Mouse (Mus musculus) embryonic facial prominence, embryonic 13.5 days (tissue): Measurements from ENCODE around the gene Ccz1. TPM values are rescaled to one million over a fixed set of nuclear protein-coding genes. Genes with fewer than 3 reads are reported as not detected.

Experiments used
- ATAC-seq: fragments of 200-750 bp; cut with Nextera tagmentation; 2 replicates; pipeline ENCODE4 v1.8.0; 2017; ENCODE audit warnings: low read depth; ENCODE audit not compliant: insufficient number of reproducible peaks, insufficient read depth, low FRiP score, low TSS enrichment
- H3K27ac ChIP-seq: fragments of 300-500 bp; sonication (generic); 2 replicates; pipeline ENCODE4 v1.5.1; 2015; ENCODE audit warnings: moderate library complexity, mild to moderate bottlenecking, inconsistent platforms
- H3K27me3 ChIP-seq: fragments of 300-500 bp; sonication (generic); 2 replicates; pipeline ENCODE4 v1.6.1; 2015; ENCODE audit warnings: mild to moderate bottlenecking, inconsistent platforms
- H3K36me3 ChIP-seq: fragments of 300-500 bp; sonication (generic); 2 replicates; pipeline ENCODE4 v1.6.1; 2015; ENCODE audit warnings: mild to moderate bottlenecking, inconsistent platforms
- H3K4me1 ChIP-seq: fragments of 300-500 bp; sonication (generic); 2 replicates; pipeline ENCODE4 v1.6.1; 2015; ENCODE audit warnings: inconsistent platforms
- H3K4me2 ChIP-seq: fragments of 300-500 bp; sonication (generic); 2 replicates; pipeline ENCODE4 v1.6.1; 2015; ENCODE audit warnings: moderate library complexity, mild to moderate bottlenecking, inconsistent platforms
- H3K4me3 ChIP-seq: fragments of 300-500 bp; sonication (generic); 2 replicates; pipeline ENCODE4 v1.5.1; 2015; ENCODE audit warnings: mild to moderate bottlenecking, inconsistent platforms
- H3K9ac ChIP-seq: fragments of 300-500 bp; sonication (generic); 2 replicates; pipeline ENCODE4 v1.6.1; 2015; ENCODE audit warnings: mild to moderate bottlenecking, inconsistent platforms
- H3K9me3 ChIP-seq: fragments of 300-500 bp; sonication (generic); 2 replicates; pipeline ENCODE4 v1.6.1; 2016; ENCODE audit warnings: inconsistent platforms
- WGBS: fragments of 180-500 bp; shearing (Covaris S2); methylation state at CpG from one replicate; pipeline ENCODE4 v1.1.7; 2015; ENCODE audit warnings: mixed read lengths; 5-methylcytosine and 5-hydroxymethylcytosine counted together
- polyA plus RNA-seq: library from polyadenylated mRNA; unstranded; fragments of >200 nt; fragmentation: Nextera tagmentation; extraction: Ambion mirVana; gene quantifications from 2 replicates; pipeline ENCODE4 v1.2.1, GENCODE M21; 2015

The Ccz1 gene
- polyA plus RNA-seq, 1 experiment from 2014 or later = 82.0 TPM

GRCm38 (mm10) chr5:143966671-143967070 is 48.0 kb downstream of the Ccz1 start:
- WGBS = 90% methylated on average over 12 of the region's 12 CpGs
- Histone ChIP-seq H3K36me3 (no peaks in the 10 kb centered on the region), H3K4me2 (no peak overlapping the region), H3K9me3 (no peaks in the 10 kb centered on the region), H3K4me3 (no peak overlapping the region), H3K9ac (no peak overlapping the region), H3K4me1 (no peaks in the 10 kb centered on the region), H3K27ac (no peak overlapping the region), H3K27me3 (no peaks in the 10 kb centered on the region)
- no peak for ATAC-seq

GRCm38 (mm10) chr5:143965586-143966345 is 48.9 kb downstream of the Ccz1 start:
- H3K4me1 ChIP-seq = no peaks in the 10 kb centered on the region
- 88% methylated on average over 12 of the region's 12 CpGs for WGBS
- H3K4me3 ChIP-seq = no peak overlapping the region
- H3K4me2 ChIP-seq = no peak overlapping the region
- H3K36me3 ChIP-seq = no peaks in the 10 kb centered on the region
- H3K27ac ChIP-seq = no peak overlapping the region
- no peaks in the 10 kb centered on the region for H3K27me3 ChIP-seq
- H3K9ac ChIP-seq = no peak overlapping the region
- no peak for ATAC-seq
- H3K9me3 ChIP-seq = no peaks in the 10 kb centered on the region

GRCm38 (mm10) chr5:143961176-143961575 is 53.5 kb downstream of the Ccz1 start:
- ATAC-seq = no peak

DNA sequence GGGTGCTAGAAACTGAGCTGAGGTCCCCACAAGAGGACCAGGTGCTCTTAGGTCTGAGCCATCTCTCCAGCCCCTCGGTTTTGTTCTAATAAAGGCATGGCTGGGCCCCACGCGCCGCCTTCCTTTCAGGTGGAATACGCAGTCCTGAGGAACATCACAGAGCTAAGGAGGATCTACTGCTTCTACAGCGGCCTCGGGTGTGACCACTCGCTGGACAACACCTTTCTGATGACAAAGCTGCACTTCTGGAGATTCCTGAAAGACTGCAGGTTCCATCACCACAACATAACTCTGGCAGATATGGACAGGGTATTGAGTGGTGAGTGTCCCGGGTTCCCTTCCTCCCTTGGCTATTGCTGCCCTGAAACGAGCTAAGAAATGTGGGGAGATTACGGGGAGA is 55.1 kb downstream of the Ccz1 start:
- H3K4me3 ChIP-seq = no peak overlapping the region
- WGBS = 93% methylated on average over 11 of the region's 11 CpGs

More at GRCm38 (mm10) chr5:143961176-143961575, 53.5 kb downstream of the Ccz1 start:
- no peaks in the 10 kb centered on the region for H3K4me1 ChIP-seq
- H3K4me2 ChIP-seq = no peak overlapping the region
- no peak overlapping the region for H3K9ac ChIP-seq
- H3K9me3 ChIP-seq = no peaks in the 10 kb centered on the region
- H3K4me3 ChIP-seq = no peak overlapping the region
- H3K27ac ChIP-seq = no peak overlapping the region
- WGBS = 83% methylated on average over 8 of the region's 8 CpGs
- H3K27me3 ChIP-seq = no peaks in the 10 kb centered on the region
- no peaks in the 10 kb centered on the region for H3K36me3 ChIP-seq

DNA sequence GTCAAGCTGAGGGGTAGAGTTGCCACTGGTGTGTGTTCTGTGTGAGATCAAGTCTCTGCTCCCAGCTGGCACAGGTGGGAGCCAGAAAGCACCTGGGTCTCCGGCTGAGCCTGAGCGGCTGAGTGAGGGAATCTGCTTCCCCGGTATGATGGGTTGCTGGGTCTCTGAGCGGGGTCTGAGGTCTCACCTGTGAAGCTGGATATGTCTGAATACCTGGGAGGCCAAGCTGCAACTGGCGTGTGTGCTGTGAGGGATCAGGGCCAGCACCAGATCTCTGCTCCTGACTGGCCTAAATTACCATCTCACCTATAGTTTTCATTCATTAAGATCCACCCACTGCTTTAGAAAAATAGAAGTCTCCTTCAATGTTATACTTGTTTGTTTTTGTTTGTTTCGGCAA is 57.6 kb downstream of the Ccz1 start:
- Histone ChIP-seq H3K9ac (no peak overlapping the region), H3K36me3 (no peaks in the 10 kb centered on the region), H3K27ac (no peak overlapping the region), H3K4me3 (no peak overlapping the region), H3K4me1 (no peaks in the 10 kb centered on the region), H3K4me2 (no peak overlapping the region), H3K9me3 (no peaks in the 10 kb centered on the region), H3K27me3 (no peaks in the 10 kb centered on the region)
- no peak for ATAC-seq
- WGBS = 90% methylated on average over 6 of the region's 6 CpGs

More for the DNA sequence above, 55.1 kb downstream of the Ccz1 start:
- no peaks in the 10 kb centered on the region for H3K27me3 ChIP-seq
- no peaks in the 10 kb centered on the region for H3K36me3 ChIP-seq
- H3K9me3 ChIP-seq = no peaks in the 10 kb centered on the region
- no peak overlapping the region for H3K27ac ChIP-seq
- H3K4me2 ChIP-seq = no peak overlapping the region
- no peaks in the 10 kb centered on the region for H3K4me1 ChIP-seq
- ATAC-seq = no peak
- H3K9ac ChIP-seq = no peak overlapping the region

DNA sequence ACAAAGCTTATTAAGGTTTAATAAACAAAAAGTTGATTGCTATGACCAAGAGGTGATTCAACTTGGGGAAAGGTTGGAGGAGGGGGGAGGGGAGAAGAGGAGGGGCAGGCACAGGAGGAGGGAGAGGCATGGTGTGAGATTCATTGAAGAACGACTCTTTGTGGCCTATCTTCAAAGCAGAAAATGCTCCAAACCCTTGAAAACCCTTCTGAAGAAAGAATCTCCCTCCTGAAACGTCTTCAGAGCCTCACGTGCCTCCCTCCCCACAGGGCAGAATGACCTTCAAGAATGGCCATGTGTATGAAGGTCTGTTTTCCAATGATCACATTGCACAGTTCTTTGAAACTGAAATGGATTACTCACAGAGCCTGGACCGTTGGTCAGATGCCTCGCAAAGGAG is 64.7 kb downstream of the Ccz1 start:
- H3K4me3 ChIP-seq = no peak overlapping the region
- no peak for ATAC-seq
- WGBS = 50% methylated on average over 5 of the region's 5 CpGs
- no peaks in the 10 kb centered on the region for H3K36me3 ChIP-seq
- no peaks in the 10 kb centered on the region for H3K4me1 ChIP-seq
- no peak overlapping the region for H3K9ac ChIP-seq
- H3K27ac ChIP-seq = no peak overlapping the region
- no peak overlapping the region for H3K4me2 ChIP-seq
- H3K9me3 ChIP-seq = no peaks in the 10 kb centered on the region
- no peaks in the 10 kb centered on the region for H3K27me3 ChIP-seq

GRCm38 (mm10) chr5:143948361-143948760 is 66.3 kb downstream of the Ccz1 start:
- H3K4me1 ChIP-seq = no peaks in the 10 kb centered on the region
- no peaks in the 10 kb centered on the region for H3K27me3 ChIP-seq
- H3K4me2 ChIP-seq = no peak overlapping the region
- H3K36me3 ChIP-seq = no peaks in the 10 kb centered on the region
- H3K4me3 ChIP-seq = no peak overlapping the region
- no peak overlapping the region for H3K9ac ChIP-seq
- no peak overlapping the region for H3K27ac ChIP-seq
- 86% methylated on average over 12 of the region's 12 CpGs for WGBS
- ATAC-seq = no peak
- no peaks in the 10 kb centered on the region for H3K9me3 ChIP-seq

- Histone ChIP-seq H3K27me3 (no peaks in the 10 kb centered on the region), H3K4me1 (no peaks in the 10 kb centered on the region), H3K9me3 (peaks cover 3% of the 10 kb centered on the region; the same call in 1 of the 2 replicates), H3K36me3 (no peaks in the 10 kb centered on the region), H3K4me2 (no peak overlapping the region), H3K27ac (no peak overlapping the region), H3K4me3 (no peak overlapping the region), H3K9ac (no peak overlapping the region)
- WGBS = 85% methylated on average over 14 of the region's 14 CpGs
- no peak for ATAC-seq
Observed at GRCm38 (mm10) chr5:143943231-143944125, 71.2 kb downstream of the Ccz1 start.

- H3K4me3 ChIP-seq = no peak overlapping the region
- no peak overlapping the region for H3K9ac ChIP-seq
- H3K27me3 ChIP-seq = no peaks in the 10 kb centered on the region
- no peak overlapping the region for H3K27ac ChIP-seq
- H3K4me2 ChIP-seq = 0 out of 2 replicates have a peak overlapping the region, but pooled peaks have one; percentile 5
- no peaks in the 10 kb centered on the region for H3K36me3 ChIP-seq
- H3K9me3 ChIP-seq = peaks cover 3% of the 10 kb centered on the region; the same call in 1 of the 2 replicates
- 19% methylated on average over 10 of the region's 10 CpGs for WGBS
- 0 out of 2 replicates have a peak, but pooled peaks have one; percentile 10 for ATAC-seq
- no peaks in the 10 kb centered on the region for H3K4me1 ChIP-seq
Observed at GRCm38 (mm10) chr5:143941588-143941987, 73.1 kb downstream of the Ccz1 start.
